Mouse (Mus musculus): ENCODE results near the gene Gm48552.

GRCm38 (mm10) chr10:81400371-81401204, 11.8 kb downstream of the Gm48552 start:
- TF ChIP-seq POLR2A (IDR thresholded peaks at IDR 0.05; ENCODE audit: extremely low read depth, insufficient read depth, low read length) (no peak), CTCF (IDR thresholded peaks at IDR 0.05; ENCODE audit: extremely low read depth, insufficient read depth, low read length) (no peak)

Data from cortical plate, adult 2 months (tissue).